Mouse (Mus musculus) cerebellum, postnatal 4 days (tissue): ENCODE measurements at regions not wholly inside any gene's neighbourhood (a gene's known extent, or its start where the extent isn't known, plus 50 kb on each side); places are given as distances from the start of the nearest gene placed in this dataset.

Experiments used
- DNase-seq, 2 experiments: peaks; one replicate each; pipeline ENCODE4 v3.0.0; 2022; ENCODE audit warnings: low spot score in 2 of 2, mixed read lengths in 1 of 2

GRCm38 (mm10) chr17:84107946-84108686, 79.6 kb downstream of the Zfp36l2 start:
- no peak for DNase-seq

- no peak for DNase-seq
These were observed 80.2 kb downstream of the Zfp36l2 start for GRCm38 (mm10) chr17:84107497-84107896.

GRCm38 (mm10) chr17:84104242-84104641, 83.5 kb downstream of the Zfp36l2 start:
- no peak for DNase-seq

- no peak for DNase-seq
These were observed 84.4 kb downstream of the Zfp36l2 start for GRCm38 (mm10) chr17:84103344-84103743.

- no peak for DNase-seq
These were observed 86.1 kb downstream of the Zfp36l2 start for GRCm38 (mm10) chr17:84101652-84102051.

- DNase-seq: no peak
These were observed 87.2 kb downstream of the Zfp36l2 start for GRCm38 (mm10) chr17:84100523-84100922.

- no peak for DNase-seq
These were observed 88.0 kb downstream of the Zfp36l2 start for GRCm38 (mm10) chr17:84099737-84100136.

GRCm38 (mm10) chr17:84097871-84098430, 89.8 kb downstream of the Zfp36l2 start:
- DNase-seq: no peak

- DNase-seq: no peak
These were observed 90.5 kb downstream of the Zfp36l2 start for GRCm38 (mm10) chr17:84097286-84097685.

GRCm38 (mm10) chr17:84096345-84097260, 91.1 kb downstream of the Zfp36l2 start:
- peak; percentile 43 to 66 for DNase-seq

- DNase-seq: no peak
These were observed 91.9 kb downstream of the Zfp36l2 start for GRCm38 (mm10) chr17:84095829-84096228.

- DNase-seq: no peak
These were observed 92.7 kb downstream of the Zfp36l2 start for GRCm38 (mm10) chr17:84095089-84095488.

- DNase-seq: no peak
These were observed 101.4 kb downstream of the Zfp36l2 start for GRCm38 (mm10) chr17:84086394-84086793.

- DNase-seq: no peak
These were observed 102.0 kb downstream of the Zfp36l2 start for GRCm38 (mm10) chr17:84085721-84086120.

GRCm38 (mm10) chr17:84085232-84085631, 102.5 kb downstream of the Zfp36l2 start:
- DNase-seq: peak in 1 of 2 experiments; percentile 40

GRCm38 (mm10) chr17:84083307-84084263, 104.2 kb downstream of the Zfp36l2 start:
- peak in 1 of 2 experiments; percentile 29 for DNase-seq

- DNase-seq: no peak
These were observed 105.2 kb downstream of the Zfp36l2 start for GRCm38 (mm10) chr17:84082571-84082970.

GRCm38 (mm10) chr17:84081751-84082352, 105.9 kb downstream of the Zfp36l2 start:
- peak; percentile 38 to 74 for DNase-seq

- DNase-seq: no peak
These were observed 112.4 kb downstream of the Zfp36l2 start for GRCm38 (mm10) chr17:84075081-84075938.
